Mouse (Mus musculus) neural tube, embryonic 11.5 days (tissue): ENCODE measurements around the gene Zfp30. TPM values are rescaled to one million over a fixed set of nuclear protein-coding genes. Genes with fewer than 3 reads are reported as not detected.

ENCODE experiments used
- ATAC-seq: fragments of 200-750 bp; cut with Nextera tagmentation; 2 replicates; pipeline ENCODE4 v1.8.0; 2017; ENCODE audit warnings: moderate number of reproducible peaks, mild to moderate bottlenecking, moderate TSS enrichment, moderate library complexity; ENCODE audit not compliant: insufficient read depth, low FRiP score, low TSS enrichment
- DNase-seq: peaks from one replicate; pipeline ENCODE4 v3.0.0-alpha.2; 2015; ENCODE audit warnings: low spot score
- H3K27ac ChIP-seq: fragments of 300-500 bp; sonication (generic); 2 replicates; pipeline ENCODE4 v1.5.1; 2014; ENCODE audit warnings: low read depth, mild to moderate bottlenecking, low read length
- H3K27me3 ChIP-seq: fragments of 300-500 bp; sonication (generic); 2 replicates; pipeline ENCODE4 v1.6.1; 2014; ENCODE audit warnings: mild to moderate bottlenecking, low read length, mixed read lengths; ENCODE audit not compliant: control insufficient read depth, insufficient read depth
- H3K36me3 ChIP-seq: fragments of 300-500 bp; sonication (generic); 2 replicates; pipeline ENCODE4 v1.6.1; 2014; ENCODE audit warnings: mild to moderate bottlenecking, low read length, moderate library complexity, mixed read lengths; ENCODE audit not compliant: control insufficient read depth, insufficient read depth
- H3K4me1 ChIP-seq: fragments of 300-500 bp; sonication (generic); 2 replicates; pipeline ENCODE4 v1.6.1; 2014; ENCODE audit warnings: low read length, mixed read lengths; ENCODE audit not compliant: control insufficient read depth, insufficient read depth
- H3K4me2 ChIP-seq: fragments of 300-500 bp; sonication (generic); 2 replicates; pipeline ENCODE4 v1.6.1; 2014; ENCODE audit warnings: low read depth, mild to moderate bottlenecking, moderate library complexity
- H3K4me3 ChIP-seq: fragments of 300-500 bp; sonication (generic); 2 replicates; pipeline ENCODE4 v1.5.1; 2014; ENCODE audit warnings: low read depth, low read length
- H3K9ac ChIP-seq: fragments of 300-500 bp; sonication (generic); 2 replicates; pipeline ENCODE4 v1.6.1; 2014; ENCODE audit warnings: mild to moderate bottlenecking, low read length
- H3K9me3 ChIP-seq: fragments of 300-500 bp; sonication (generic); 2 replicates; pipeline ENCODE4 v1.6.1; 2016; ENCODE audit warnings: low read length; ENCODE audit not compliant: control insufficient read depth
- WGBS: fragments of 180-500 bp; shearing (Covaris S2); extraction: QIAGEN DNeasy Blood & Tissue Kit; methylation state at CpG from one replicate; pipeline ENCODE4 v1.1.7; 2014; 5-methylcytosine and 5-hydroxymethylcytosine counted together
- polyA plus RNA-seq: library from polyadenylated mRNA; unstranded; fragments of >200 nt; fragmentation: Nextera tagmentation; extraction: Ambion mirVana; gene quantifications from 2 replicates; pipeline ENCODE4 v1.2.1, GENCODE M21; 2014

Zfp30 gene
- polyA plus RNA-seq, 1 experiment from 2014 or later, result 9.1 TPM

- H3K27me3 ChIP-seq, result no peaks in the 10 kb centered on the region
- H3K4me2 ChIP-seq, result no peak overlapping the region
- peaks cover 2% of the 10 kb centered on the region for H3K4me1 ChIP-seq
- ATAC-seq (no peak), DNase-seq (no peak)
- no peaks in the 10 kb centered on the region for H3K9me3 ChIP-seq
- no peak overlapping the region for H3K4me3 ChIP-seq
- H3K36me3 ChIP-seq, result peaks cover 22% of the 10 kb centered on the region
- H3K27ac ChIP-seq, result no peak overlapping the region
- H3K9ac ChIP-seq, result no peak overlapping the region
- 92% methylated on average over 3 of the region's 3 CpGs for WGBS
These were observed 9.4 kb upstream of the Zfp30 start for GRCm38 (mm10) chr7:29774371-29774770.

- Histone ChIP-seq H3K9me3 (no peaks in the 10 kb centered on the region), H3K4me2 (no peak overlapping the region), H3K36me3 (peaks cover 22% of the 10 kb centered on the region), H3K4me3 (no peak overlapping the region), H3K27ac (no peak overlapping the region), H3K4me1 (no peaks in the 10 kb centered on the region), H3K27me3 (no peaks in the 10 kb centered on the region), H3K9ac (no peak overlapping the region)
- ATAC-seq (no peak), DNase-seq (no peak)
- 96% methylated on average over 19 of the region's 19 CpGs for WGBS
These were observed 7.2 kb upstream of the Zfp30 start for GRCm38 (mm10) chr7:29776568-29776967.

- 94% methylated on average over 10 of the region's 10 CpGs for WGBS
- Histone ChIP-seq H3K27ac (no peak overlapping the region), H3K4me1 (no peaks in the 10 kb centered on the region), H3K9ac (no peak overlapping the region), H3K27me3 (no peaks in the 10 kb centered on the region), H3K4me2 (no peak overlapping the region), H3K9me3 (no peaks in the 10 kb centered on the region), H3K4me3 (no peak overlapping the region), H3K36me3 (peaks cover 22% of the 10 kb centered on the region)
- no peak for DNase-seq
- no peak for ATAC-seq
These were observed 6.4 kb upstream of the Zfp30 start for GRCm38 (mm10) chr7:29777372-29777771.

- Histone ChIP-seq H3K4me2 (peak overlapping the region; percentile 81), H3K4me3 (peak overlapping the region; percentile 83), H3K9ac (0 out of 2 replicates have a peak overlapping the region, but pooled peaks have one; percentile 4)
These were observed 1.2 kb downstream of the Zfp30 start for GRCm38 (mm10) chr7:29785023-29785422.

GRCm38 (mm10) chr7:29785888-29786287 is 2.1 kb downstream of the Zfp30 start:
- no peak overlapping the region for H3K27ac ChIP-seq
- DNase-seq, result no peak
- H3K9ac ChIP-seq, result peak overlapping the region; percentile 40
- peak overlapping the region; percentile 83 for H3K4me3 ChIP-seq
- WGBS, result 83% methylated on average over 5 of the region's 5 CpGs
- H3K27me3 ChIP-seq, result no peaks in the 10 kb centered on the region
- H3K9me3 ChIP-seq, result no peaks in the 10 kb centered on the region; the same call in 1 of the 2 replicates
- peak overlapping the region; percentile 81 for H3K4me2 ChIP-seq
- no peak for ATAC-seq
- peaks cover 7% of the 10 kb centered on the region for H3K4me1 ChIP-seq
- peaks cover 7% of the 10 kb centered on the region for H3K36me3 ChIP-seq

More at GRCm38 (mm10) chr7:29785023-29785422, 1.2 kb downstream of the Zfp30 start:
- no peaks in the 10 kb centered on the region; the same call in 1 of the 2 replicates for H3K9me3 ChIP-seq
- no peak for DNase-seq
- peaks cover 5% of the 10 kb centered on the region for H3K36me3 ChIP-seq
- peaks cover 7% of the 10 kb centered on the region for H3K4me1 ChIP-seq
- no peak overlapping the region for H3K27ac ChIP-seq
- no peak for ATAC-seq
- no peaks in the 10 kb centered on the region for H3K27me3 ChIP-seq
- WGBS, result 66% methylated on average over 8 of the region's 8 CpGs

GRCm38 (mm10) chr7:29792906-29793305 is 9.1 kb downstream of the Zfp30 start:
- no peak for ATAC-seq
- no peak overlapping the region for H3K4me2 ChIP-seq
- H3K9ac ChIP-seq, result no peak overlapping the region
- H3K4me3 ChIP-seq, result no peak overlapping the region
- H3K4me1 ChIP-seq, result no peaks in the 10 kb centered on the region
- H3K27ac ChIP-seq, result no peak overlapping the region
- WGBS, result 26% methylated on average over 27 of the region's 27 CpGs
- no peaks in the 10 kb centered on the region for H3K27me3 ChIP-seq
- no peaks in the 10 kb centered on the region for H3K9me3 ChIP-seq
- H3K36me3 ChIP-seq, result peaks cover 17% of the 10 kb centered on the region
- DNase-seq, result no peak

GRCm38 (mm10) chr7:29807046-29807445 is 23.2 kb downstream of the Zfp30 start:
- Histone ChIP-seq H3K27ac (no peak overlapping the region), H3K9me3 (no peaks in the 10 kb centered on the region), H3K27me3 (no peaks in the 10 kb centered on the region), H3K36me3 (no peaks in the 10 kb centered on the region), H3K4me2 (no peak overlapping the region), H3K9ac (no peak overlapping the region), H3K4me1 (no peaks in the 10 kb centered on the region), H3K4me3 (no peak overlapping the region)
- ATAC-seq (no peak), DNase-seq (no peak)
- WGBS, result 87% methylated on average over 5 of the region's 5 CpGs

GRCm38 (mm10) chr7:29812244-29812643 is 28.4 kb downstream of the Zfp30 start:
- 90% methylated on average over 1 of the region's 1 CpGs for WGBS
- DNase-seq (no peak), ATAC-seq (no peak)
- Histone ChIP-seq H3K27ac (no peak overlapping the region), H3K4me3 (no peak overlapping the region), H3K4me1 (peaks cover 11% of the 10 kb centered on the region), H3K4me2 (no peak overlapping the region), H3K36me3 (no peaks in the 10 kb centered on the region), H3K9ac (no peak overlapping the region), H3K9me3 (no peaks in the 10 kb centered on the region), H3K27me3 (no peaks in the 10 kb centered on the region)

GRCm38 (mm10) chr7:29814381-29814780 is 30.6 kb downstream of the Zfp30 start:
- Histone ChIP-seq H3K27ac (no peak overlapping the region), H3K4me2 (peak overlapping the region; percentile 61), H3K4me1 (peaks cover 15% of the 10 kb centered on the region), H3K9ac (no peak overlapping the region), H3K36me3 (no peaks in the 10 kb centered on the region), H3K9me3 (no peaks in the 10 kb centered on the region), H3K4me3 (no peak overlapping the region), H3K27me3 (no peaks in the 10 kb centered on the region)
- 88% methylated on average over 2 of the region's 2 CpGs for WGBS
- DNase-seq (no peak), ATAC-seq (no peak)
